Mouse (Mus musculus): ENCODE measurements around the gene Gm38392. TPM values are rescaled to one million over a fixed set of nuclear protein-coding genes. Genes with fewer than 3 reads are reported as not detected.

Gene Gm38392
- polyA plus RNA-seq, 1 experiment from 2014 or later = 1.4 TPM

DNA sequence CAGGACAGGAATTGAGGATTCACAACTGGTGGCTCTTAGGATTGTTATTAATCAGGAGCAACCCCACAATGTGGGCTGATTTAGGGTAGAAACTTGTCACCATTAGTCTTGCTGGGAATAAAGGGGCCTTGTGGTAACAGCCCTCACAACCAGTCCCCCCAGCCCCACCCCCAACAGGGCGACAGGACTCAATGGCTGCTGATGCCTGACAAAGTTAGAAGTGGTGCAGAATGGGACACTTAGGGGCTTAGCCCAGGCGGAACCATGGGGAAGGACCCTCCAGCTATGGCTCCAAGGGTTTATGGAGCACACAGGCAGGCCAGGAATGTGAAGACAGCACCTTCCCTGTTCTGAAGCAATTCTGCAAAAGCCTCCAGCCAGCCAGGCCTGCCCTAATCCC, 51.4 kb downstream of the Gm38392 start:
- Histone ChIP-seq H3K27me3 (replicated peaks; ENCODE audit: control insufficient read depth, insufficient read depth, low read length) (peaks cover 81% of the 10 kb centered on the region), H3K27ac (ENCODE audit: low read depth, low read length) (no peak overlapping the region), H3K36me3 (ENCODE audit: control insufficient read depth, insufficient read depth, low read length) (no peaks in the 10 kb centered on the region), H3K9ac (ENCODE audit: low read depth, low read length) (no peak overlapping the region), H3K4me3 (ENCODE audit: low read depth, low read length) (no peak overlapping the region), H3K9me3 (ENCODE audit: control insufficient read depth, low read length) (no peaks in the 10 kb centered on the region), H3K4me1 (replicated peaks; ENCODE audit: control insufficient read depth, insufficient read depth, low read length) (no peaks in the 10 kb centered on the region), H3K4me2 (no peak overlapping the region)
- DNase-seq (ENCODE audit: low spot score) (no peak), ATAC-seq (replicated peaks; ENCODE audit: low FRiP score) (no peak)
- 64% methylated on average over 2 of the region's 2 CpGs for WGBS

- H3K4me3 ChIP-seq (ENCODE audit: low read depth, low read length) = no peak overlapping the region
- no peaks in the 10 kb centered on the region for H3K9me3 ChIP-seq (ENCODE audit: control insufficient read depth, low read length)
- peaks cover 79% of the 10 kb centered on the region for H3K27me3 ChIP-seq (replicated peaks; ENCODE audit: control insufficient read depth, insufficient read depth, low read length)
- H3K27ac ChIP-seq (ENCODE audit: low read depth, low read length) = no peak overlapping the region
- H3K4me2 ChIP-seq = no peak overlapping the region
- ATAC-seq (replicated peaks; ENCODE audit: low FRiP score) = no peak
- 12% methylated on average over 3 of the region's 3 CpGs for WGBS
- DNase-seq (ENCODE audit: low spot score) = no peak
- no peaks in the 10 kb centered on the region for H3K36me3 ChIP-seq (ENCODE audit: control insufficient read depth, insufficient read depth, low read length)
- H3K9ac ChIP-seq (ENCODE audit: low read depth, low read length) = no peak overlapping the region
- no peaks in the 10 kb centered on the region for H3K4me1 ChIP-seq (replicated peaks; ENCODE audit: control insufficient read depth, insufficient read depth, low read length)
These were observed 51.8 kb downstream of the Gm38392 start for GRCm38 (mm10) chr3:88235216-88235615.

GRCm38 (mm10) chr3:88234041-88234440, 53.0 kb downstream of the Gm38392 start:
- Histone ChIP-seq H3K4me3 (ENCODE audit: low read depth, low read length) (no peak overlapping the region), H3K36me3 (ENCODE audit: control insufficient read depth, insufficient read depth, low read length) (no peaks in the 10 kb centered on the region), H3K4me1 (replicated peaks; ENCODE audit: control insufficient read depth, insufficient read depth, low read length) (no peaks in the 10 kb centered on the region), H3K27me3 (replicated peaks; ENCODE audit: control insufficient read depth, insufficient read depth, low read length) (peaks cover 76% of the 10 kb centered on the region), H3K9me3 (ENCODE audit: control insufficient read depth, low read length) (no peaks in the 10 kb centered on the region), H3K4me2 (no peak overlapping the region), H3K9ac (ENCODE audit: low read depth, low read length) (no peak overlapping the region), H3K27ac (ENCODE audit: low read depth, low read length) (no peak overlapping the region)
- WGBS = 67% methylated on average over 8 of the region's 8 CpGs
- DNase-seq (ENCODE audit: low spot score) = no peak
- ATAC-seq (replicated peaks; ENCODE audit: low FRiP score) = no peak

DNA sequence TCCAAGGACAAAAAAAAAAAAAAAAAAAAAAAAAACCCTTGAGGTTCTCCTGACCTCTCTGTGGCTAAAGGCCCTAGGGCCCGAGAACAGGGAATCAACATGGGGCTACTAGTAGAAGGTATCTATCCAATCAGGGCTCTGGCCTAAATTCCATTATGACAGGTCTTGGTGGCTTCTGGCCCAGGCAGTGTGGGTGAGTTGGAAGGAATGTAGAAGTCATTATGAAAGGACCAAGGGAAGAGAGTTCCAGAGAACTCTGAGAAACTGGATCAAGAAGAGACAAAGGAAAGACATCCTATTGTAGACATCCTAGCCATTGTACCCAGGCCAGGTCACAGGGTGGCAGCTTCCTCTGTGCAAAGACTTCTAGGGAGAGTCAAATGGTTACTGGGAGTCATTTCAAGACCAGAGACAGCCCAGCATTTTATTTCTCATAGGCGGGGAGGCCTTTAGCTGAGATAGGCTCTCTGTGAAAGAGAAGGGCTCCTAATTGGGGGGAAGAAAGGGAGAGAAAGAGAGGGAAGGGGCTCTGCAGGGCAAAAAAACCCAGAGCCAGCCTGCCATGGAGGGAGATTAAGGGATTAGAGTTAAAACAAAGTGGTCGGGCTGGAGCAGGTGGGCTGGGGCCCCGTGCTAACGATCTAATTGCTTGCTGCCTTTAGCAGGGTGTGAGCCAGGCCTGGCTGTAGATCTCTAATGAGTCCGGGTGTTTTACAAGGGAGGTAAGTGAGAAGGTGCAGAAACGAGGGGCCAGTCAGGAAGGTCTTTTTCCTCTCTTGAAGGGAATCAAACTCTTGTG, 54.0 kb downstream of the Gm38392 start:
- Histone ChIP-seq H3K9me3 (ENCODE audit: control insufficient read depth, low read length) (no peaks in the 10 kb centered on the region), H3K27ac (ENCODE audit: low read depth, low read length) (no peak overlapping the region)
- no peak for DNase-seq (ENCODE audit: low spot score)

DNA sequence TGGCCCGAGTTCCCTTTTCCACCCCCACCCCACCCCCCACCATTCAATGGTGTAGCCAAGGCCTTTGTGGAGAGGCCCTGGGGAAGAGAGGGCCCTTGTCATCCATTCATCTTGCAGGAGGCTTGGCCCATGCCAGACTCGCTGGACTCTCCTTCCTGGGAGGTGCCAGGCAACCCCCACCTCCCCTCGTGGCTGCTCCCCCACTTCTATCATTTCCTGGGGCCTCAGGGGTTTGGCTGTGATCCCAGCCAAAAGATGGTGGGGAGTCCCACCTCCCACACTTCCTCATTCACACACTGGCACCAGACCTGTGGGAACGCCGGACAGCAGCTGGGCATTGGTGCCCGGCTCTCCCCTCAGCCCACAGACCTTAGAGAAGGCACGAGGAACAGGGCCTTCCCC, 54.7 kb downstream of the Gm38392 start:
- 57% methylated on average over 7 of the region's 7 CpGs for WGBS
- Histone ChIP-seq H3K27me3 (replicated peaks; ENCODE audit: control insufficient read depth, insufficient read depth, low read length) (peaks cover 66% of the 10 kb centered on the region), H3K9me3 (ENCODE audit: control insufficient read depth, low read length) (no peaks in the 10 kb centered on the region), H3K4me1 (replicated peaks; ENCODE audit: control insufficient read depth, insufficient read depth, low read length) (no peaks in the 10 kb centered on the region), H3K4me3 (ENCODE audit: low read depth, low read length) (no peak overlapping the region), H3K9ac (ENCODE audit: low read depth, low read length) (no peak overlapping the region), H3K4me2 (no peak overlapping the region), H3K27ac (ENCODE audit: low read depth, low read length) (no peak overlapping the region), H3K36me3 (ENCODE audit: control insufficient read depth, insufficient read depth, low read length) (no peaks in the 10 kb centered on the region)
- ATAC-seq (replicated peaks; ENCODE audit: low FRiP score) = no peak
- no peak for DNase-seq (ENCODE audit: low spot score)

More for the DNA sequence above, 54.0 kb downstream of the Gm38392 start:
- H3K36me3 ChIP-seq (ENCODE audit: control insufficient read depth, insufficient read depth, low read length) = no peaks in the 10 kb centered on the region
- no peak overlapping the region for H3K4me3 ChIP-seq (ENCODE audit: low read depth, low read length)
- 27% methylated on average over 7 of the region's 7 CpGs for WGBS
- peaks cover 73% of the 10 kb centered on the region for H3K27me3 ChIP-seq (replicated peaks; ENCODE audit: control insufficient read depth, insufficient read depth, low read length)
- no peak overlapping the region for H3K9ac ChIP-seq (ENCODE audit: low read depth, low read length)
- no peaks in the 10 kb centered on the region for H3K4me1 ChIP-seq (replicated peaks; ENCODE audit: control insufficient read depth, insufficient read depth, low read length)
- ATAC-seq (replicated peaks; ENCODE audit: low FRiP score) = no peak
- no peak overlapping the region for H3K4me2 ChIP-seq

DNA sequence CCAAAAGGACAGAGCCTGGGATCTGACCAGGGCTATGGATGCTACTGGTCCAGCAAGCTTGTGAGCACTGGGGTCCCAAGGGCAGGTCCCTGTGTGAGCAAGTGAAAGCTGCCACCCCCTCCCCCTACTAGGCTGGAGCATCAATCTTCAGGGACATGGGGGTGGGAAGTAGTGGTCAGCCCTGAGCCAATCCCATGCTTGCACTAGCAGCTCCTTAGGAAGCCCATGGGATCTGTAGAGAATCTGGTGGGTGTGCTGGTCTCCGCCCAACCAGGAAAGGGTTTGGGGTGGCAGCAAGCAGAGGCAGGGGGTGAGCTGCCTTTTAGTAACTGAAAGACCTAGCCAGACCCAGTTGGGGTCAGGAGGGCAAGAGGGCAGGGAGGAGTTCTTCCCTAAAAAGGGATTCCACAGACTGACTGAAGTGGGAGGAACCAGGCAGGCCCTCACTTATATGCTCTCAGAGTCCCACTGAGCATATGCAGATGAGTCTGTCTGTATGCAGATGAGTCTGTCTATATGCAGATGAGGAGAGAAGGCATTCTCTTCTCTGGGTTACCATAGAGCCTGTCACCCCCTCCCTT, 55.9 kb downstream of the Gm38392 start:
- 50% methylated on average over 1 of the region's 1 CpGs for WGBS
- no peak for DNase-seq (ENCODE audit: low spot score)
- peaks cover 54% of the 10 kb centered on the region for H3K27me3 ChIP-seq (replicated peaks; ENCODE audit: control insufficient read depth, insufficient read depth, low read length)

DNA sequence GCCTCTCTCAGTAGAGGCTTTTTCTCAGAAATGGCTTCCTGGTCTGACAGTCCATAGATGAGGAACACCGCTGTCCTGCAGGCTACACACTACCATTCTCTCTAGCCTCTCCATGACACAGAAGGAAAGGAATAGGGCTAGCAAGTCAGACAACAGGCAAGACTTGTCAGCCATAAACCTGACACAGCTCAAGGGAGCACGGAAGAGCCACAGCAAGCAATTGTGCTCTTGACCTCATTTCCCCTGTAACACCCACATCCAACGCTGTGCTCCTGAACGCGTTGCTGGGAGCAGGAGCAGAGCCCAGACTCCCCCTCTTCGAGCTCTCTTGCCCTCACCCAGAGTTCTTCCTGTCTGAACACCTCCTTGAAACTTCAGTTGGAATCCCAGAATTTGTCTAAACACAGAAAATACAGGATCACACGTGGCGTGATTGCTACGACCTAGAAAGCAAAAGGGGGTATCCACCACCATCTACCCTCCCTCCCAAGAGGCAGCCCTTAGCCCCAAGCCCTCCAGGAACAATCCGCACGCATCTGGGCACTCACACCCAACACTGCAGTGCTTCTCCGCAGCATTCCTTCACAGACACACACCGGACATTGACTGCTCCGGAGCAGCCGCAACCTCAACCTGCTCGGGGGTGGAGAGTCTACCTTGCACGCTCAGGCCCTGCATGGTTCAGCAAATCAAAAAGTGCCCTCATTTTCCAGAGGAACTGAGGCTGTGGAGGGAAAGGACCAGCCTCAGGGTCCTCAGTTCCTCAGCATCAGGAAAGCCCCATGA, 56.6 kb downstream of the Gm38392 start:
- H3K9ac ChIP-seq (ENCODE audit: low read depth, low read length) = no peak overlapping the region
- no peaks in the 10 kb centered on the region for H3K36me3 ChIP-seq (ENCODE audit: control insufficient read depth, insufficient read depth, low read length)
- no peaks in the 10 kb centered on the region for H3K9me3 ChIP-seq (ENCODE audit: control insufficient read depth, low read length)
- ATAC-seq (replicated peaks; ENCODE audit: low FRiP score) (no peak), DNase-seq (ENCODE audit: low spot score) (no peak)
- no peak overlapping the region for H3K4me2 ChIP-seq
- H3K27me3 ChIP-seq (replicated peaks; ENCODE audit: control insufficient read depth, insufficient read depth, low read length) = peaks cover 54% of the 10 kb centered on the region
- no peak overlapping the region for H3K4me3 ChIP-seq (ENCODE audit: low read depth, low read length)
- no peak overlapping the region for H3K27ac ChIP-seq (ENCODE audit: low read depth, low read length)
- no peaks in the 10 kb centered on the region for H3K4me1 ChIP-seq (replicated peaks; ENCODE audit: control insufficient read depth, insufficient read depth, low read length)
- 45% methylated on average over 17 of the region's 17 CpGs for WGBS

More for the DNA sequence above, 55.9 kb downstream of the Gm38392 start:
- no peaks in the 10 kb centered on the region for H3K9me3 ChIP-seq (ENCODE audit: control insufficient read depth, low read length)
- ATAC-seq (replicated peaks; ENCODE audit: low FRiP score) = no peak
- no peaks in the 10 kb centered on the region for H3K36me3 ChIP-seq (ENCODE audit: control insufficient read depth, insufficient read depth, low read length)
- no peak overlapping the region for H3K4me2 ChIP-seq
- no peak overlapping the region for H3K9ac ChIP-seq (ENCODE audit: low read depth, low read length)
- H3K27ac ChIP-seq (ENCODE audit: low read depth, low read length) = no peak overlapping the region
- no peaks in the 10 kb centered on the region for H3K4me1 ChIP-seq (replicated peaks; ENCODE audit: control insufficient read depth, insufficient read depth, low read length)
- no peak overlapping the region for H3K4me3 ChIP-seq (ENCODE audit: low read depth, low read length)

DNA sequence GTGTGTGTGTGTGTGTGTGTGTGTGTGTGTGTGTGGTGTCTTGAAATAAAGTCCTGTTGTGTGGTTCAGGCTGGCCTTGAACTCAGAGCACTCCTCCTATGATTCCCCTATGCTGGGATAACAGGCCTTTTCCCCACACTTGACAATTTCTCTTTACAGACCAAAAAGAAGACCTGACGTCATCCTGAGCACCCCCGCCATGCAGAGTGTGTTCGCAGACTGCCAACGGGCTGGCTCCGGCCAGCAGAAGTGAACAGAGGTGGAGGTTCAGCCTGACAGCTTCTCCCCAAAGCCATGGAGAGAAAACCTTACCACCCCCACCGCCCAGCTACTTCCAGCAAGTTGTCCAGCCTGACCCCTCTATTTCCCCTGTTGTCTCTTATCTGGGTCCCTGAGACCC, 57.5 kb downstream of the Gm38392 start:
- no peak overlapping the region for H3K4me2 ChIP-seq
- H3K27ac ChIP-seq (ENCODE audit: low read depth, low read length) = no peak overlapping the region
- peaks cover 59% of the 10 kb centered on the region for H3K27me3 ChIP-seq (replicated peaks; ENCODE audit: control insufficient read depth, insufficient read depth, low read length)
- no peaks in the 10 kb centered on the region for H3K4me1 ChIP-seq (replicated peaks; ENCODE audit: control insufficient read depth, insufficient read depth, low read length)
- H3K36me3 ChIP-seq (ENCODE audit: control insufficient read depth, insufficient read depth, low read length) = no peaks in the 10 kb centered on the region
- H3K9me3 ChIP-seq (ENCODE audit: control insufficient read depth, low read length) = no peaks in the 10 kb centered on the region
- ATAC-seq (replicated peaks; ENCODE audit: low FRiP score) (no peak), DNase-seq (ENCODE audit: low spot score) (no peak)
- WGBS = 89% methylated on average over 6 of the region's 6 CpGs
- no peak overlapping the region for H3K4me3 ChIP-seq (ENCODE audit: low read depth, low read length)
- no peak overlapping the region for H3K9ac ChIP-seq (ENCODE audit: low read depth, low read length)

Measured in liver, embryonic 11.5 days (tissue).